Mouse (Mus musculus) heart, postnatal 14 days (tissue): ENCODE measurements at regions not wholly inside any gene's neighbourhood (a gene's known extent, or its start where the extent isn't known, plus 50 kb on each side); places are given as distances from the start of the nearest gene placed in this dataset.
"Not testable (repeated sequence)": the region's sequence is repeated elsewhere in the genome, so short reads cannot be mapped to it uniquely, and the experiment has no call there.

Source experiments
- DNase-seq, 2 experiments: peaks; one replicate each; pipeline ENCODE4 v3.0.0; 2021 to 2022
- intact Hi-C: fragments of 180-260 bp; cut with DNase I; formaldehyde crosslinking; loops from one replicate; pipeline ENCODE4 v1.15.1; 2025

GRCm38 (mm10) chr14:27562564-27562963, 54.3 kb upstream of the Ccdc66 start:
- DNase-seq, intact Hi-C loops: not testable (repeated sequence)

DNA sequence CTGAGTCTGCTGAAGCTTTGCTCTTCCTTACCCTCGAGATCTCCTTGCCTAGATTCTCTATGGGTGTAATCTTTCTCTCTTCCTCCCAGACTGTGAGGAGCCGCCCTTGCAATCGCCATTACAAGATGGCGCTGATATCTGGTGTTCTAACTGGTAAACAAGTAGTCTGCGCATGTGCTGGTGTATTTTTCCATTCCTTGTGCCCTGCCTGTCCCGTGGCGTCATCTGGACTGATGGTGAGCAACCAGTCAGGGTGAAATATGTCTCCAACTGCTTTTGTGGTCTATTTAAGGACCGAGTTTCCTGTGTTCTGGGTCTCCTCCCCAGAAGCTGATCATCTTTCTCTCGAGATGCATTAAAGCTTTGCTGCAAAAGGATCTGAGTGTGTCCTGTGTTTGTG, 53.7 kb upstream of the Ccdc66 start:
- intact Hi-C loops: not testable (repeated sequence)

DNA sequence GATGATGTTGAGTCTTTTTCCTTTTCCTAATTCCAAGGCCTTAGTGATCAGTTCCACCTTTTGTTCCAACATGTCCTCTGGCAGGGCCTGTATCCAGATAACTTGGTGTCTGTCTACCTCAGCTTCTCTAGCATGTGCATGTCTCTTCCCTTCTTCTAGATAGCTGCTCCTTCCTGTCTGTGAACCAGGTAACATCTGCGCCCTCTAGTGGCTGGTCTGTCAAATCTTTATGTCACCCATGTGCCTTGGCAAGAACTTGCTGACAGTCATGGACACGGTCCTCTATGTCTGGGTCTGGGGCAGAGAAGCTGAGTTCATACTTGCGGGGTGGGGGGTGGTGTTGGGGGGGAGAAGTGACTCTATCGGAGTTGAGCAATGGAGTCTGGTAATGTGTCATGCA, 52.2 kb upstream of the Ccdc66 start:
- intact Hi-C loops: no loop called here

More for the DNA sequence above, 53.7 kb upstream of the Ccdc66 start:
- not testable (repeated sequence) for DNase-seq

DNA sequence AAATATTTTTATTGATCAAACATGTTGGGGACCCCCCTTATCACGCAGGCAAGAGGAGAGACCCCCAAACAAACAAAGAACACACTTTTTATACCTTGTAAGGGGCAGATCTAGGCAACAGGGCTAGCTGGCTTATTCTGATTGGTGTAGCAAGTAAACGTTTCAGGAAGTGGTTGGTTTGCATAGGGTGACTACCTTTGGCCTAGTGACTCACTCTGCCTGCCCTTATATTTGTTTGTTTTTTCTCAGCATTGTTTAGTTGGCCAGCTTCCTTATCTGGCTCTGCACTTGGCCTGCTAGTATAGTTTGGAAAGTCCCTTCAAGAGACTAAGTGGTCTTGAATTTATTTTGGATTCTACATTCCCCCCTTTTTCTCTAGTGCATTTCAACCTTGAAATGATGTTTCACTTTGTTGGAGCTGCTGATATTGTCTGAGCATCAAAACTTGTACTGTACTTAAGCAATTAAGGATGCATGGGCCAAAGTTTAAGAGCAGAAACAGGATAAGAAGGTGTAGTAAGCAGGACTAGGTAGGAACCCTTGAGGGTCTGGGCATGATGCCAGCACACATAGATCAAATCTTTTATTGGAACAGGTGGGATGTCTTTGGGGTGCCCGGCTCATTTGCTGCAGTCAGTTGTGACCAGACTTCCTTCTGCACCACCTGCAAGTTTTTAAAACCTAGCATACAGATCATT, 50.7 kb upstream of the Ccdc66 start:
- DNase-seq: no peak
- intact Hi-C loops: loop anchor here (2.0 kb wide), 1 partner anchor 368 kb away; no protein-coding TSS in a partner anchor

More for the DNA sequence above, 52.2 kb upstream of the Ccdc66 start:
- peak; percentile 48 to 64 for DNase-seq
